Mouse (Mus musculus): ENCODE measurements around the gene Wdr92. TPM values are rescaled to one million over a fixed set of nuclear protein-coding genes. Genes with fewer than 3 reads are reported as not detected.

Gene Wdr92
- polyA plus RNA-seq, 1 experiment from 2014 or later, result 11.7 TPM

DNA sequence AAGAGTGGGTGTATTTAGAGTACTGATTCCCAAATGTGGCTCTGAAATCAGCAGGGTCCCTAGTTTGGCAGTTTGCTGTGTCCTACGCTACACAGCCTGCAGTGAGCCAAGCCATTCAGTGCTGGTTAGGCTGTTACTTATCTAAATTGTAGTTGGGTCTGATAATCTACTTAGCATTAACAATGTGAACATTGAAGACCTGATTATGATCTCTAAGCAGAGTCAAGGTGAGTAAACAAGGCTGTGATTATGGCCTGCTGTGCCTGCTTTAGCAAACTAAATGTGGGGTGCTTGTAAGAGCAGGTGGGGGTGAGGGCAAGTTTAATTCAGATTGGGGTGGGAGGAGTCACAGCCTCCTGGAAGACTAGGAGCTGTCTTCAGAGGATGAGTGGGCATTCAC, 18.0 kb upstream of the Wdr92 start:
- WGBS, result 44% methylated on average over 1 of the region's 1 CpGs
- H3K9me3 ChIP-seq (ENCODE audit: control insufficient read depth), result no peaks in the 10 kb centered on the region
- no peak overlapping the region for H3K4me3 ChIP-seq (ENCODE audit: low read depth, low read length)
- no peak for TF ChIP-seq CTCF (IDR thresholded peaks at IDR 0.05; ENCODE audit: low read depth)
- peak overlapping the region; percentile 41; the same call in 1 of the 2 replicates for H3K27ac ChIP-seq (ENCODE audit: low read depth, low read length)
- ATAC-seq, result no peak
- H3K36me3 ChIP-seq (ENCODE audit: control insufficient read depth, insufficient read depth), result no peaks in the 10 kb centered on the region
- H3K9ac ChIP-seq (ENCODE audit: low read depth, low read length), result no peak overlapping the region
- H3K27me3 ChIP-seq (replicated peaks; ENCODE audit: control insufficient read depth, insufficient read depth, low read length), result no peaks in the 10 kb centered on the region
- H3K4me2 ChIP-seq (replicated peaks; ENCODE audit: low read depth), result peak overlapping the region; percentile 39
- peaks cover 12% of the 10 kb centered on the region; the same call in 1 of the 2 replicates for H3K4me1 ChIP-seq (replicated peaks; ENCODE audit: control insufficient read depth, insufficient read depth, low read length)

DNA sequence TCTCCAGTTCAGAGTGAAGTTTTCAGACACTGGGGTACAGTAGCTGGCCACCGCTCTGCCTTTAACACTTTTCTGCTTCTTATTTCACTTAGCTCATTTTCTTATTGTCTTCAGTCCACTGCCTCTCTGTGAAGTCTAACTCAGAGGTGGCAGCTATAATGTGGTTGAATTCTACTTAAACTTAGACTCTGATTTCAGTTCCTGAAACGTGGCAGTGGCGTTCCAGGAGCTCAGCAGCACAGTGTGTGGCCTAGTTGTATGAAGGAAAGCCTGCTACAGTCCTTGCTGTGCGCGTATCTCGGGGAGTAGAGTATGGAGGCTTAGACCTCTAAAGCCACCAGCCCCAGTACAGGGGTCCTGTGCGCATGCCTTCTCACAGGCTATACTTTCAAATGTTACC, 15.3 kb upstream of the Wdr92 start:
- no peak overlapping the region for H3K4me2 ChIP-seq (replicated peaks; ENCODE audit: low read depth)
- H3K4me1 ChIP-seq (replicated peaks; ENCODE audit: control insufficient read depth, insufficient read depth, low read length), result peaks cover 22% of the 10 kb centered on the region
- no peaks in the 10 kb centered on the region for H3K9me3 ChIP-seq (ENCODE audit: control insufficient read depth)
- no peak overlapping the region for H3K27ac ChIP-seq (ENCODE audit: low read depth, low read length)
- ATAC-seq, result no peak
- no peak for TF ChIP-seq CTCF (IDR thresholded peaks at IDR 0.05; ENCODE audit: low read depth)
- WGBS, result 88% methylated on average over 7 of the region's 7 CpGs
- H3K27me3 ChIP-seq (replicated peaks; ENCODE audit: control insufficient read depth, insufficient read depth, low read length), result no peaks in the 10 kb centered on the region
- no peaks in the 10 kb centered on the region for H3K36me3 ChIP-seq (ENCODE audit: control insufficient read depth, insufficient read depth)
- H3K4me3 ChIP-seq (ENCODE audit: low read depth, low read length), result no peak overlapping the region
- H3K9ac ChIP-seq (ENCODE audit: low read depth, low read length), result no peak overlapping the region

DNA sequence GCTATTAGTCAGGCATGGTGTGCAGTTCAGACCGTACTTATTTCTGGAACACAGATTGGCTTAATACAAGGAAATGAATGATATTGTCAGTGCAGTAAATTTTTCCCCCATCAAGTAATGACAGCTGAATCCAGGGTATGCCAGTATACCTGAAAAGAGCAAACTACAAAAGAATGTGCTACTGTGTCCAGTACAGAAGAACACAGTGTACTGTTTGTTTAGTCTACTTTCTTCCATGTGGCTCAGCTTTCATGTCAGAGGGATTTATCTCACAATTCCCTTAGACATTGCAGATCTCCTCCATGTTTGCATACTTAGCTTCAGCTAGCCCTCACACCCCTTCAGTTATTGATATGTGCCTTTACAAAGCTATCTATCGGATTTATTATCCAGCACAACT, 12.6 kb upstream of the Wdr92 start:
- Histone ChIP-seq H3K27me3 (replicated peaks; ENCODE audit: control insufficient read depth, insufficient read depth, low read length) (no peaks in the 10 kb centered on the region), H3K27ac (ENCODE audit: low read depth, low read length) (no peak overlapping the region), H3K36me3 (ENCODE audit: control insufficient read depth, insufficient read depth) (0 out of 2 replicates have a peak, but pooled peaks cover 3% of the 10 kb centered on the region), H3K4me3 (ENCODE audit: low read depth, low read length) (no peak overlapping the region), H3K4me2 (replicated peaks; ENCODE audit: low read depth) (no peak overlapping the region), H3K4me1 (replicated peaks; ENCODE audit: control insufficient read depth, insufficient read depth, low read length) (peaks cover 16% of the 10 kb centered on the region), H3K9me3 (ENCODE audit: control insufficient read depth) (no peaks in the 10 kb centered on the region), H3K9ac (ENCODE audit: low read depth, low read length) (no peak overlapping the region)
- WGBS, result 31% methylated on average over 2 of the region's 2 CpGs
- ATAC-seq, result 0 out of 2 replicates have a peak, but pooled peaks have one; percentile 38
- no peak for TF ChIP-seq CTCF (IDR thresholded peaks at IDR 0.05; ENCODE audit: low read depth)

DNA sequence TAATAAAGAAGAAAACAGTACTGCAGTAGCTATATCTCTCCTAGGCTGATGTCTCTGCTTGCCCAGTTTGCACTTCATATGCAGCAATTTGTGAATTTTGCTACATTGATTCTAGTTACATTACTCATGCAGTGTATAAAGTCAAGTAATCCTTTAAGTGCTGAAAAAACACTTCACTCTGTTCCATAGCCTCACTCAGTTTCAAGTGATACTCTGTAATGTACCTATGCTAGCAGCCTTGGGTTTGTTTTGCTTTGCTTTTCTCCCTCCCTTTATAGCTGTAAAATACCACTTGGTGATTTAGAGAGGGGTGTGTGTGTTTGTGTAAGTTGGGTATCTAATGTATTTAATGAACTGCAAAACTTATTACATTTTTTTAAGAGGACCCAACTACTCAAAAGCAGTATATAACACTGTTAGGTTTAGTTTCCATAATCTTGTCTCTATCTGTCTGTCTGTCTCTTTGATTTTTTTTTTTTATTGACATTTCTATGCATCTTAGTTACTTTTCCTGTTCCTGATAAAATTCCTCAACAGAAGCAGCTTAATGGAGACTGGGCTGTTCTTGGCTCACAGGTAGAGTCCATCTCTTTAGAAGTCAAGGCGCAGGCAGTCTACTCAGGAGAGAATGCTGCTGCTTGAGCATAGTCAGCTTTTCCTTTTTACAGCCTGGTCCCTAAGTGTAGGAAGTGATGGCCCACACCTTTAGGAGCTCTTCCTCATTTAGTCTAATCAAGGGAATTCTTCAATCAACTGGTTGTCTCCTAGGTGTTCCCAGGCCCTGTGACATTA, 10.8 kb upstream of the Wdr92 start:
- 91% methylated on average over 1 of the region's 1 CpGs for WGBS
- no peak for ATAC-seq
- peaks cover 16% of the 10 kb centered on the region for H3K4me1 ChIP-seq (replicated peaks; ENCODE audit: control insufficient read depth, insufficient read depth, low read length)

DNA sequence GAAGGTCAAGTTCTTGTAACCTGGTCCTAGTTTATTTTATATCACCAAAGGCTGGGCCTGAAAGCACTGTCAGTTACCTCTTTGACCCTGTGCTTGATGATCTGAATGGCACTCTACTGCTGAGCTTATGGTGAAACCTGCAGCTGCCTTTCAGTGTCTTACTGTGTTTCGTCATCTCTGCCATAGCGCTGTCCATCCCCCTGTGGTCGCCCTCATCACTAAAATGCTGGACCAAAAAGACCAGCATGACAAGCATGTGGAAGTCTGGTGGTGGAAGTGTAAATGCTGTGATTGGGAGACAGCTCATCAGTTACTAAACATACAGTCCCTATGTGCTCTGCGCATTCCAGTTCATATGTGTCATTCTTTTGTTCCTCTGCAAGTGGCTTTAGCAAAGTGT, 9.6 kb upstream of the Wdr92 start:
- no peak for TF ChIP-seq CTCF (IDR thresholded peaks at IDR 0.05; ENCODE audit: low read depth)
- 0 out of 2 replicates have a peak, but pooled peaks cover 3% of the 10 kb centered on the region for H3K36me3 ChIP-seq (ENCODE audit: control insufficient read depth, insufficient read depth)
- H3K4me3 ChIP-seq (ENCODE audit: low read depth, low read length), result no peak overlapping the region
- WGBS, result 93% methylated on average over 4 of the region's 4 CpGs
- no peak overlapping the region for H3K27ac ChIP-seq (ENCODE audit: low read depth, low read length)
- H3K9me3 ChIP-seq (ENCODE audit: control insufficient read depth), result no peaks in the 10 kb centered on the region
- peaks cover 9% of the 10 kb centered on the region for H3K4me1 ChIP-seq (replicated peaks; ENCODE audit: control insufficient read depth, insufficient read depth, low read length)
- no peak for ATAC-seq
- H3K4me2 ChIP-seq (replicated peaks; ENCODE audit: low read depth), result no peak overlapping the region
- H3K27me3 ChIP-seq (replicated peaks; ENCODE audit: control insufficient read depth, insufficient read depth, low read length), result no peaks in the 10 kb centered on the region
- no peak overlapping the region for H3K9ac ChIP-seq (ENCODE audit: low read depth, low read length)

More for the DNA sequence above, 10.8 kb upstream of the Wdr92 start:
- H3K27me3 ChIP-seq (replicated peaks; ENCODE audit: control insufficient read depth, insufficient read depth, low read length), result no peaks in the 10 kb centered on the region
- TF ChIP-seq CTCF (IDR thresholded peaks at IDR 0.05; ENCODE audit: low read depth), result no peak
- 0 out of 2 replicates have a peak, but pooled peaks cover 3% of the 10 kb centered on the region for H3K36me3 ChIP-seq (ENCODE audit: control insufficient read depth, insufficient read depth)
- no peak overlapping the region for H3K4me2 ChIP-seq (replicated peaks; ENCODE audit: low read depth)
- no peak overlapping the region for H3K27ac ChIP-seq (ENCODE audit: low read depth, low read length)
- H3K4me3 ChIP-seq (ENCODE audit: low read depth, low read length), result no peak overlapping the region
- no peak overlapping the region for H3K9ac ChIP-seq (ENCODE audit: low read depth, low read length)
- no peaks in the 10 kb centered on the region for H3K9me3 ChIP-seq (ENCODE audit: control insufficient read depth)

DNA sequence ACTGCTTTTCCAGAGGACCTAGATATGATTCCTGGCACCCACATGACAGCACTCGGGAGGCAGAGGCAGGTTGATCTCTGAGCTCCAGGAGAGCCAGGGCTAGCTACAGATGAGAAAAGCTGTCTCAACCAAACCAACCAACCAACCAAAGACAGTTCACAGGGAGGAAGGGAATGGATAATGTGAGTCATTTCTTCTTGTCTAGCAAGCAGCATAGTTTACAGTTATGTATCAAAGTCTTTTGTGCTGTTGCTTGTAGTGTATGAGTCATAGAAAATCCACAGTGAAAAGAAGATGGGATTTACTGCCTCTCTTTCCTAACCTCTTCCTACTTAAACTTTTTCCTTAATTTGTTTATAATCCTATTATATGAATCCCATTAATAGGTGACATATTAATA, 5.3 kb upstream of the Wdr92 start:
- Histone ChIP-seq H3K4me3 (ENCODE audit: low read depth, low read length) (no peak overlapping the region), H3K4me2 (replicated peaks; ENCODE audit: low read depth) (no peak overlapping the region), H3K27ac (ENCODE audit: low read depth, low read length) (no peak overlapping the region), H3K9me3 (ENCODE audit: control insufficient read depth) (no peaks in the 10 kb centered on the region), H3K4me1 (replicated peaks; ENCODE audit: control insufficient read depth, insufficient read depth, low read length) (no peaks in the 10 kb centered on the region), H3K36me3 (ENCODE audit: control insufficient read depth, insufficient read depth) (0 out of 2 replicates have a peak, but pooled peaks cover 3% of the 10 kb centered on the region), H3K9ac (ENCODE audit: low read depth, low read length) (no peak overlapping the region), H3K27me3 (replicated peaks; ENCODE audit: control insufficient read depth, insufficient read depth, low read length) (no peaks in the 10 kb centered on the region)
- no peak for TF ChIP-seq CTCF (IDR thresholded peaks at IDR 0.05; ENCODE audit: low read depth)
- WGBS, result 81% methylated on average over 1 of the region's 1 CpGs
- ATAC-seq, result peak; percentile 93

Measured in intestine, postnatal 0 days (tissue).